13 mouse cellular contexts compared by ENCODE assay signal in the genomic region with DNA sequence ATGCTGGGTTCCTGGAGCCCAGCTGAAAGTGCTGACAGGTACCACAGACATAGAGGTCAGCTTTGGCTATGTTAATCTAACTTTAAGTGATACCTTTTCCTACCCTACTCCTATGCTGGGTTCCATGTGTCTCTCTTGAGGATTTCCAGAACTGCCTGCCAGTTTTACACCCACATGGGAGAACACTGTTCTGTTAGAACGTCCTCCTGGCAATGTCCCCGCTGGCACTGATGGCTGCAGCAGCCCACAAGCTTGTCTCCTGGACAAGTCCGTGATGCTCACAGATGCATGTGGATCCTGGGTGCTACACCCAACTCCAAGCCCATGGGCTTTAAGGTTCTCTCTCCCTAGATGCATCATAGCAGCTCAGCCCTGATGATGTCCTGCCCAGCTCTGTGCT. TPM values are rescaled to one million over a fixed set of nuclear protein-coding genes. Genes with fewer than 3 reads are reported as not detected.
DNase-seq lines count a peak whose midpoint lies in the region; TF ChIP-seq lines count a peak whose summit lies in the region.
"Had no signal": no experiment of that assay in that cellular context is flagged by ENCODE, and none has a peak within 500 bp of the region (broad histone marks: within the 10 kb centered on the region; RNA-seq: fewer than 3 reads in every experiment).

No protein-coding gene starts in this region.

- H3K9me3 ChIP-seq in heart, embryonic 10.5 days: no peaks in the 10 kb centered on the region
- H3K9me3 ChIP-seq: heart, embryonic 15.5 days had no signal

- peaks cover 77% of the 10 kb centered on the region for H3K4me1 ChIP-seq in heart, embryonic 10.5 days

- H3K36me3 ChIP-seq in heart, embryonic 10.5 days: peaks cover 5% of the 10 kb centered on the region; the same call in 1 of the 2 replicates
- H3K36me3 ChIP-seq: heart, embryonic 15.5 days had no signal

- intact Hi-C loops in left cerebral cortex, adult 2 months (cut with DNase I): loop anchor here (2.0 kb wide), 1 partner anchor 19 kb away; no protein-coding TSS in a partner anchor

- peak; percentile 70 to 73 for DNase-seq in frontal cortex, postnatal 14 days (ENCODE audit: low spot score in 2 of 2)
- peak; percentile 86 to 93 for DNase-seq in layer of hippocampus, adult 18-20 months (ENCODE audit: low spot score in 2 of 2)
- DNase-seq in left cerebral cortex, adult 2 months (ENCODE audit: extremely low spot score in 1 of 2, low spot score in 2 of 2): peak; percentile 58 to 84
- peak; percentile 85 for DNase-seq in right cerebral cortex, postnatal 25 days
- DNase-seq in lung, adult 18-20 months: no peak
- DNase-seq in kidney, postnatal 36 days: no peak
- DNase-seq in heart, embryonic 10.5 days (ENCODE audit: low spot score): no peak
- DNase-seq: cerebellum, adult 11-12 months; kidney, adult 18-20 months; kidney, postnatal 4 days had no signal

- TF ChIP-seq CTCF in left cerebral cortex, adult 2 months (IDR thresholded peaks at IDR 0.05): no peak

- H3K27ac ChIP-seq in left cerebral cortex, adult 2 months: peak overlapping the region; percentile 50; the same call in 1 of the 2 replicates
- no peak overlapping the region for H3K27ac ChIP-seq in heart, embryonic 10.5 days
- H3K27ac ChIP-seq: heart, embryonic 15.5 days; hindbrain, embryonic 14.5 days had no signal

- no peaks in the 10 kb centered on the region for H3K27me3 ChIP-seq in heart, embryonic 10.5 days (ENCODE audit: insufficient read depth, poor library complexity, severe bottlenecking)
- H3K27me3 ChIP-seq: CH12.LX; heart, embryonic 15.5 days had no signal

- WGBS in heart, embryonic 10.5 days: 86% methylated on average over 3 of the region's 3 CpGs

- H3K4me3 ChIP-seq in left cerebral cortex, adult 2 months: no peak overlapping the region
- no peak overlapping the region for H3K4me3 ChIP-seq in heart, embryonic 10.5 days
- H3K4me3 ChIP-seq: heart, embryonic 15.5 days had no signal

RNA-seq across cellular contexts. Expression of gene Rps6ka2, which starts 44.1 kb away (rescaled TPM):
- 10 to 100 TPM; 33.4 to 37.4 TPM for total RNA-seq in layer of hippocampus, adult 18-20 months (2021)
- 10 to 100 TPM; 62.4 to 69.4 TPM for total RNA-seq in left cerebral cortex, adult 2 months (2021)
- 50.1 and 70.3 TPM in 2 replicates for polyA plus RNA-seq in heart, embryonic 10.5 days (2016; fragmentation: Nextera tagmentation; extraction: Ambion mirVana)

Comparison
In these comparisons a context has a peak if more than half of its experiments do, and no peak if none do; other contexts are left out.
1. DNase-seq: peak in frontal cortex, postnatal 14 days (2 of 2), layer of hippocampus, adult 18-20 months (2 of 2), left cerebral cortex, adult 2 months (2 of 2) and right cerebral cortex, postnatal 25 days (single experiment); none in lung, adult 18-20 months (0 of 2), kidney, postnatal 36 days (0 of 2) and heart, embryonic 10.5 days (single experiment).